Mouse (Mus musculus) thymus, adult 2 months (tissue): ENCODE results near the gene Npr1.

Source experiments
- CTCF ChIP-seq: fragments of 200-500 bp; IDR thresholded peaks from 2 replicates; pipeline ENCODE4 v1.5.1; 2012; ENCODE audit warnings: mild to moderate bottlenecking, control low read depth, low read length, moderate library complexity, borderline replicate concordance; ENCODE audit not compliant: control insufficient read depth, poor library complexity, insufficient read depth; ENCODE audit errors: extremely low read depth
- POLR2A ChIP-seq: fragments of 200-500 bp; IDR thresholded peaks from 2 replicates; pipeline ENCODE4 v1.6.1; 2012; ENCODE audit warnings: mild to moderate bottlenecking, low read length, control low read depth, moderate library complexity; ENCODE audit not compliant: control insufficient read depth, poor library complexity, insufficient read depth; ENCODE audit errors: extremely low read depth

GRCm38 (mm10) chr3:90462579-90462978, 3.1 kb downstream of the Npr1 start:
- TF ChIP-seq POLR2A (no peak), CTCF (no peak)
